Mouse (Mus musculus) liver, adult (tissue): Measurements from ENCODE around the gene Wrap73.

Experiments used
- GATA4 ChIP-seq: IDR thresholded peaks from 2 replicates; pipeline ENCODE4 v1.6.1; 2014; ENCODE audit warnings: mild to moderate bottlenecking, low read length; ENCODE audit not compliant: insufficient replicate concordance

Wrap73 gene

DNA sequence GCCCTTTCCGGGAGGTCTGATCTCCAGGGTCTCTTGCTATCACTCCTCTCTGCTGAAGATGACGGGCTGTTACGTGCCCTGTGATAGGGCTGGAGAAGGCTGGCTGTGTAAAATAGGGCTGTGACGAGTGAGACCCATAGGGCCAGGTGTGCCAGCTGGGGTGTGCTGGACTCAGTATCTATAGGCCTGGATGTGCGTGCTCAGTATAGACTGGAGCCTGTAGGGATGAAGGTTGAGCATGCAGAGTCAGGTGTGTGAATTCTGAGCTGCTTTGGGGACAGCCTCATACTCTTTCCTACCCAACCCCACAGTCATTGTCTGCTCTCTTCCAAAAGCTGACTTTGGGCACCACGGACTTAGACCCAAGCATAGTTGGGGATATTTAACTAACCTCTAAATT, 55.8 kb downstream of the Wrap73 start:
- TF ChIP-seq GATA4: no peak

DNA sequence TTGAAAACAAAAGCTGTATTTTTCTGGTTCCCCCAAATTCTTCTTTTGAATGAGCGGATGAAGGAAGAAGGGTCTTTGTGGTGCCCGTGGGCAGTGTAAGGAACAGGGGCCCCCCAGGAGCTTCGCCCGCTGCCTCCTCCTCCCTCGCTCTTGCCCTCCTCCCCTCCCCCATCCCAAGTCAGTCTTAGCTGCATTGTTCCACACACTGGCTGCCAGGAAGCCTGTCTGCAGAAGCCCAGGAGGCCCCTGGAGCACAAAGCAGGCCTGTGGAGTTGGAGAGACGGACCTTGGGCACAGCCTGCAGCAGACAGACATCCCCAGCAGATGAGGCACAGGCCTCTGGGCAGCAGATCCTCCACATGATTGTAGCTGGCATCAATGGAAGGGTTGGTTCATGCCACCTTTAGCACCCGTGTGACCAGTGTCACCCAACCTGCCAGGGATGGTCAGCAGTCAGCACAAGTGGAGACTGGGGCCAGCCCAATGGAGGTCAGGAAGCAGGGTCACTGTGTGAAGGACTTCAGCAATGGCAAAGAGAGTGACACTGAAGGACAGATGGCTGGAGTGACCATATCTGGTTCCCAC, 56.3 kb downstream of the Wrap73 start:
- no peak for TF ChIP-seq GATA4

DNA sequence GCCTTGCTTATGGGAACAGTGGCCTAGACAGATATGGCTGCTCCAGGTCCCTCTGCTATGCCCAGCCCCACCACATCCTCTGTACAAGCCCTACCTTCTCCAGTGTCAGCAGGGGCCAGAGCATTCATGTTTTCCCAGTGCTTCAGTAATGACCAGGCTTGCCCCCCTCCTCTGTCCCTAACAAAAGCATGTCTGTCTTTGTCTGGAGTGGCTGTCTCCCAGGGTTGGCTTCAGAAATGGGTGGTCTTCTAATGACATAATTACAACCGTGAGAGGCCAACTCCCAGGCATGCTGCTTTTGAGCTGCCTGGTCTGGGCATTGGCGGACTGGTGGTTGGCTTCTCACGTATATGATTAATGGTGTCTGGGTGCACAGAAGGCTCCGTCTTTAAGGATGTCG, 59.3 kb downstream of the Wrap73 start:
- TF ChIP-seq GATA4: no peak

DNA sequence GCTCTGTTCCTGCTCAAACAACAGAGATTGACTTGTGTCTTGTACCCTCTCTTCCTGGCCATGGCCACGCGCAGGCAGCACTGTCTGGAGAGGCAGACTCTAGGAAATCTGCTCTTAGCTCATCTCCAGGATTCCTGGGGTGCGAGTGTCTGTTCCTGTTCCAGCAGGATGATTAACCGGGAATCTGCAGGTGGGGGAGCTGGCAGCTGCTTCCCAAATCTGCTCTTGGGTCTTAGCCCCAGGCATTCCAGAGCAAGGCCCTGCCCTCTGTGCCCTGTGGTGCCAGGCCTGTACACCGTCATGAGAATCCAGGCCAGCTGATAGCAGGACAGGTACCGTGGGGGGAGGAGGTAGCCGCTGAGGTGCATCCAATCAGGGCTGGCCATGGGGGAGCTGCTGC, 62.4 kb downstream of the Wrap73 start:
- TF ChIP-seq GATA4: no peak

DNA sequence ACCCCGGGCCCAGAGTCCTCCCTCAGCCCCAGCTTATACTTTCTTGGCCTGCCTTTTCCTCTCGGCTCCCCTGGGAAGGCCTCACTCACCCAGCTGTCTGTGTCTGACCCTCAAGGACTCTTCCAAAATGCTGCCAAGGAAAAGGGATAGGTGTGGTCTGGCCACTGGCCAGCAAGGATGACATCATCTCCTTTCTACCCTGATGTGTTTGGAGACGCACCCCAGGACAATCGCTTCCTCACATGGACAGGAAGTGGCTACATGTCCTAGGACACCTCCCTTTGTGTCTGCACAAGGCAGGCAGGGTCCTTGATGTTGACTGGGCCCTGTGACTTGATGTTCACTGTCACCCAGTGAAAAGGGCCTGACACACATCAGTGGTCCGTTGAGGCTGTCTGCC, 63.2 kb downstream of the Wrap73 start:
- no peak for TF ChIP-seq GATA4

DNA sequence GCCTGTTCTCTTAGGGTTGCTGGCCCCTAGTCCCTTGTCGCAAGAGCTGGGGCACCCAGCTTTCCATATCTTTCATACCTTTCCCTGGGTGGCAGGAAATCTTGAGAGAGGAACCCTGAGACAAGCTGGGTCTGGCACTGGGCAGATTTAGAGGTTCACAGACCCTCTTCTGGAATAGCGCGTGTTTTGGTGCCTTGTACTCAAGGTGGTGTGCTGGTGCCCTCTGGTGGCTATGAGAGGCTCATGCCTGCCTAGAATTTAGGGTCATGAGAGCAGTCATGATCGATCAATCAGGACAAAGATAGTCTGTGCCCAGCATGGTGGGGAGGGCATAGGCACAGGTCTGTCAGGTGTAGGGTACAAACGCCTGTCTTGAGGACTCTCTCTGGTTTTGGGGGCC, 65.1 kb downstream of the Wrap73 start:
- no peak for TF ChIP-seq GATA4

DNA sequence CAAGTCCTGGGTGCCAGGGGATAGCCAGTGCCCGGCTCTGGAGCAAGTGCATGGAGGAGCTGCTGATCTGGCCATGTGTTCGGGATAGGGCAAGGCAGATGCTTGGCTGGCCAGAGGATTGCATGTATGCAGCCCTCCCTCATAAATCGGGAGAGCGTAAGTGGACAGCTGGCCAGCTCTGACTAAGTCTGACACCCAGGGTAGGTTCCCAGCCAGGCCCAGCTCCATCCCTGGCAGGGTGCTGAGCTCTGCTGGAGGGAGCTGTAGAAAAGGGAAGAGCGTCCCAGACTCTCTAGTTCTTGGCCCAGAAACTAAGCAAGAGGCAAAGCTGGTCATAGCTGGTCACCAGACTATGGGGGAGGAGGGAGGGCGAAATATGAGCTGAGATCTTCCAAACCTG, 66.9 kb downstream of the Wrap73 start:
- no peak for TF ChIP-seq GATA4

DNA sequence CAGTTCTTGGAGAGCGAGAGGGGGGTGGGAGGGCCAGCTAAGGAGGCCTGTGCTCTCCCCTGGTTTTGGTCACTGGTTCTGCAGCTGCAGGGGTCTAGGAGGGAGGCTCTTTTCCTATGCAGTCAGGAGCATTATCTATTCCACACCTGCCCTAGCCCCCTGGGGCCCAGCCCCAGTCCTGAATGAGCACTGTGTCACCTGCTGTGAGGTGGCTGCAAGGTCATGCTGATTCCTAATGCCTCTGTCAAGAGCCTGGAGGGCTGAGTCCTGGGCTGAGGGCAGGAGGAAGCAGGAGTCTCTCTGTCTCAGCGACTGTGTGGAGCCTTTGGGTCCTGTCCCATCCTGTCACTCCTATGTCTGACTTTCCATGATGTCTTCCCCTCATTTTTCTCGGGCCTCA, 67.7 kb downstream of the Wrap73 start:
- no peak for TF ChIP-seq GATA4

DNA sequence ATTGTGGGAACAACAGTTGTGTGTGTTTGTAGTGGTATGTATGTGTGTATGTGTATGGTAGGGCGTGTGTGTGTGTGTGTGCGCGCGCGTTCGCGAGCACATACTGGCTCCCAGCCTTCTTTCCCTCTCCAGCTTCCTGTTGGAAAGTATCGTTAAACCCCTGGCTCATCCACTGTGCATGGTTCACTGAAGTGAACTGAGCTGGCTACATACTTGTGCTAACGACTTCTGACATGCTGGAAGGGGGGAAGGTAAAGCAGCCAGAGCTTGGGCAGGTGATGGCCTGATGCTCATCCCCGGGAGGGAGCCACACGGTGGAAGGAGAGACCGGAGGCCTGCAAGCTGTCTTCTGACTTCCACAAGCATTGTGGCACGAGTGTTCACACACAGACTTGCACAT, 69.3 kb downstream of the Wrap73 start:
- TF ChIP-seq GATA4: no peak

DNA sequence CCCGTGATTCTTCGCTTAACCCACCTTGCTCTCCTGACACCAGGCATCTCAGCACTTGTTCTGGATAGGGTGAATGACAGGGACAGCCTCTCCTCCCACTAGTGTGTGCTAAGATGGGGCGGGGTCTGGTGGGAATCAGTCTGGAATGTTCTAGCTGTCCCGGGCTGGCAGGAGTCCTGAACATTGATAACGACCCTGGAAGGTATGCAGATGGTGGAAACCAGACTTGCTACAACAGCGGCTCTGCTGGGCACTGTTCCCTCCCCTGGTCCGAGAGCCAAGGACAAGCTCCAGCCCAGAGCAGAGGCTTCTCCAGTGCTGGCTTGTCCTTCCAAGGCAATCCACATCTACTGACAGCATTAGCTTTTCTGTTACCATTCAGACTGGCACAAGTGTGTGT, 71.4 kb downstream of the Wrap73 start:
- no peak for TF ChIP-seq GATA4

DNA sequence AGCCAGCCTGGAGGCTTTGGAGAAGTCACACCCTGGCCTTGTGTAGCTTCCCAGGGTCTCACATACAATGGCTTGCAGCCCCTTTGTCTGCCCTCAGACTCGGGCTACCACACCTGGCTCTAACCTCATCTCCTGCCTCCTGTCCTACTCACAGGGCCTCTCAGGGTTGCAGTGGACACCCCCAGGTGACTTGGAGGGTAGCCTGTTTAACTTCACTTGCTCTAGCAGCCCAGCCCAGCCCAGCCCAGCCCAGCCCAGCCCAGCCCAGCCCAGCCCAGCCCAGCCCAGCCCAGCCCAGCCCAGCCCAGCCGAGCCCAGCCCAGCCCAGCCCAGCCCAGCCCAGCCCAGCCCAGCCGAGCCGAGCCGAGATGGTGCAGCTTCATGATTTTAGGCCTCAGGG, 71.9 kb downstream of the Wrap73 start:
- no peak for TF ChIP-seq GATA4
